9 mouse cellular contexts compared by ENCODE assay signal in the genomic region with DNA sequence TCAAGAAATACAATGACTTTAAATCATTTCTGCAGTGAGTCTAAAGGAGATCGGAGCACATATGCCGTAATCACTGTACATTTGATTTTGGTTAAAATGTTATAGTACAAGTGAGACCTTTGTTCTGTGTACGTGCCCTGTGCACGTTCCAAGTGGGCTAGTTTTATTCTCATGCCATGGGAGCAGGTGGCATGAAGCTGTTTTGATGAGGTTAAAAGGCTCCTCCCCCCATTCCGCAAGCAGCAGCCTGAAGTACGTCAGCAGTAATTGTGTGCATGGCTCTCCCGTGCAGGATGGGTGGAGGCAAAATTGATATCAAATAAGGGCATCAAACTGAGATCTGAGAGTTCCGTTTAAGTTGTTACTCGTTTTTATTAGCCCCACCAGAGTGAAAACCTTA. TPM values are rescaled to one million over a fixed set of nuclear protein-coding genes. Genes with fewer than 3 reads are reported as not detected.
DNase-seq lines count a peak whose midpoint lies in the region; ATAC-seq lines count a peak whose summit lies in the region.
"Had no signal": no experiment of that assay in that cellular context is flagged by ENCODE, and none has a peak within 500 bp of the region (broad histone marks: within the 10 kb centered on the region; RNA-seq: fewer than 3 reads in every experiment).

No protein-coding gene starts in this region.

- H3K4me2 ChIP-seq in heart, embryonic 12.5 days = no peak overlapping the region

- WGBS in heart, embryonic 12.5 days = 69% methylated on average over 9 of the region's 9 CpGs

- H3K36me3 ChIP-seq in heart, embryonic 12.5 days = no peaks in the 10 kb centered on the region

- H3K27ac ChIP-seq in heart, embryonic 12.5 days (ENCODE audit: poor library complexity, severe bottlenecking) = no peak overlapping the region

- H3K4me1 ChIP-seq in heart, embryonic 12.5 days (replicated peaks) = no peaks in the 10 kb centered on the region

- H3K9me3 ChIP-seq in heart, embryonic 12.5 days (replicated peaks) = no peaks in the 10 kb centered on the region

- H3K27me3 ChIP-seq in heart, embryonic 12.5 days (replicated peaks) = no peaks in the 10 kb centered on the region

- intact Hi-C loops in left cerebral cortex, postnatal 14 days (cut with DNase I) = loop anchor here (10.0 kb wide), 1 partner anchor 209 kb away; no protein-coding TSS in a partner anchor

- no peak overlapping the region for H3K9ac ChIP-seq in heart, embryonic 12.5 days

- peak; percentile 55 for DNase-seq in heart, adult 11 months
- peak; percentile 50 to 69 for DNase-seq in frontal cortex, postnatal 36 days (ENCODE audit: low spot score in 2 of 2)
- DNase-seq in left cerebral cortex, postnatal 14 days (ENCODE audit: low spot score in 2 of 2) = peak; percentile 47 to 74
- DNase-seq in right cerebral cortex, postnatal 14 days = peak; percentile 18
- DNase-seq in kidney, postnatal 10 days = no peak
- DNase-seq in spleen, adult 12 weeks (ENCODE audit: low spot score) = no peak
- no peak for DNase-seq in liver
- DNase-seq: adrenal gland, adult 8-10 months had no signal

- ATAC-seq in heart, embryonic 12.5 days (ENCODE audit: insufficient number of reproducible peaks, low FRiP score) = no peak

- H3K4me3 ChIP-seq in heart, embryonic 12.5 days = no peak overlapping the region

RNA-seq across cellular contexts. Expression of gene Nyap2, which starts 0.5 kb away (rescaled TPM):
- not detected in 2 replicates for polyA plus RNA-seq in heart, embryonic 12.5 days (2016; fragmentation: Nextera tagmentation; extraction: Ambion mirVana)
- 10 to 100 TPM; 47.5 to 52.2 TPM for total RNA-seq in left cerebral cortex, postnatal 14 days (2021)

Comparison
In these comparisons a context has a peak if more than half of its experiments do, and no peak if none do; other contexts are left out.
1. DNase-seq: peak in heart, adult 11 months (single experiment), frontal cortex, postnatal 36 days (2 of 2), left cerebral cortex, postnatal 14 days (2 of 2) and right cerebral cortex, postnatal 14 days (single experiment); none in kidney, postnatal 10 days (single experiment), spleen, adult 12 weeks (single experiment) and liver (single experiment).